Mouse (Mus musculus): ENCODE measurements at regions not wholly inside any gene's neighbourhood (a gene's known extent, or its start where the extent isn't known, plus 50 kb on each side); places are given as distances from the start of the nearest gene placed in this dataset.

GRCm38 (mm10) chr10:109466516-109466915 lies 455.7 kb upstream of the Syt1 start:
- H3K9me3 ChIP-seq, result no peaks in the 10 kb centered on the region
- no peak overlapping the region for H3K27ac ChIP-seq
- H3K36me3 ChIP-seq, result no peaks in the 10 kb centered on the region
- 82% methylated on average over 3 of the region's 3 CpGs for WGBS
- H3K4me1 ChIP-seq, result no peaks in the 10 kb centered on the region
- H3K9ac ChIP-seq, result no peak overlapping the region
- no peak overlapping the region for H3K4me3 ChIP-seq
- no peaks in the 10 kb centered on the region for H3K27me3 ChIP-seq
- no peak overlapping the region for H3K4me2 ChIP-seq (replicated peaks)
- no peak for ATAC-seq (ENCODE audit: low FRiP score, low read depth)

GRCm38 (mm10) chr10:109431112-109431511 lies 420.3 kb upstream of the Syt1 start:
- WGBS, result 80% methylated on average over 4 of the region's 4 CpGs
- H3K4me3 ChIP-seq, result no peak overlapping the region

GRCm38 (mm10) chr10:109427878-109428277 lies 417.1 kb upstream of the Syt1 start:
- WGBS, result 74% methylated on average over 3 of the region's 3 CpGs
- Histone ChIP-seq H3K27me3 (no peaks in the 10 kb centered on the region), H3K9ac (no peak overlapping the region), H3K4me1 (no peaks in the 10 kb centered on the region), H3K36me3 (no peaks in the 10 kb centered on the region), H3K4me2 (replicated peaks) (no peak overlapping the region), H3K4me3 (no peak overlapping the region), H3K9me3 (no peaks in the 10 kb centered on the region), H3K27ac (no peak overlapping the region)
- no peak for ATAC-seq (ENCODE audit: low FRiP score, low read depth)

More at GRCm38 (mm10) chr10:109431112-109431511, 420.3 kb upstream of the Syt1 start:
- Histone ChIP-seq H3K36me3 (no peaks in the 10 kb centered on the region), H3K9ac (no peak overlapping the region), H3K27me3 (no peaks in the 10 kb centered on the region), H3K9me3 (no peaks in the 10 kb centered on the region), H3K27ac (no peak overlapping the region), H3K4me1 (no peaks in the 10 kb centered on the region), H3K4me2 (replicated peaks) (no peak overlapping the region)
- no peak for ATAC-seq (ENCODE audit: low FRiP score, low read depth)

GRCm38 (mm10) chr10:109407011-109407410 lies 396.2 kb upstream of the Syt1 start:
- no peak overlapping the region for H3K4me3 ChIP-seq
- no peaks in the 10 kb centered on the region for H3K9me3 ChIP-seq
- H3K27ac ChIP-seq, result no peak overlapping the region
- H3K4me2 ChIP-seq (replicated peaks), result no peak overlapping the region
- no peaks in the 10 kb centered on the region for H3K4me1 ChIP-seq
- ATAC-seq (ENCODE audit: low FRiP score, low read depth), result no peak
- 65% methylated on average over 3 of the region's 3 CpGs for WGBS
- H3K36me3 ChIP-seq, result no peaks in the 10 kb centered on the region
- no peak overlapping the region for H3K9ac ChIP-seq
- H3K27me3 ChIP-seq, result no peaks in the 10 kb centered on the region

GRCm38 (mm10) chr10:109405116-109405685 lies 394.4 kb upstream of the Syt1 start:
- no peak for ATAC-seq (ENCODE audit: low FRiP score, low read depth)
- Histone ChIP-seq H3K9me3 (no peaks in the 10 kb centered on the region), H3K4me3 (no peak overlapping the region), H3K36me3 (no peaks in the 10 kb centered on the region), H3K4me1 (no peaks in the 10 kb centered on the region), H3K9ac (no peak overlapping the region), H3K4me2 (replicated peaks) (no peak overlapping the region), H3K27me3 (no peaks in the 10 kb centered on the region), H3K27ac (no peak overlapping the region)
- 84% methylated on average over 6 of the region's 6 CpGs for WGBS

GRCm38 (mm10) chr10:109383758-109384157 lies 373.0 kb upstream of the Syt1 start:
- Histone ChIP-seq H3K36me3 (no peaks in the 10 kb centered on the region), H3K4me3 (no peak overlapping the region), H3K4me2 (replicated peaks) (no peak overlapping the region), H3K27ac (no peak overlapping the region), H3K9ac (no peak overlapping the region), H3K27me3 (no peaks in the 10 kb centered on the region), H3K9me3 (no peaks in the 10 kb centered on the region), H3K4me1 (peaks cover 8% of the 10 kb centered on the region)
- peak; percentile 73 for ATAC-seq (ENCODE audit: low FRiP score, low read depth)
- WGBS, result 16% methylated on average over 4 of the region's 4 CpGs

- H3K4me2 ChIP-seq (replicated peaks), result no peak overlapping the region
- no peaks in the 10 kb centered on the region for H3K27me3 ChIP-seq
- no peak for ATAC-seq (ENCODE audit: low FRiP score, low read depth)
- H3K4me3 ChIP-seq, result no peak overlapping the region
- peaks cover 8% of the 10 kb centered on the region for H3K4me1 ChIP-seq
- H3K9me3 ChIP-seq, result no peaks in the 10 kb centered on the region
- H3K9ac ChIP-seq, result no peak overlapping the region
- 77% methylated on average over 4 of the region's 4 CpGs for WGBS
- no peaks in the 10 kb centered on the region for H3K36me3 ChIP-seq
- no peak overlapping the region for H3K27ac ChIP-seq
These were observed 368.1 kb upstream of the Syt1 start for GRCm38 (mm10) chr10:109378846-109379245.

GRCm38 (mm10) chr10:109360161-109360560 lies 349.4 kb upstream of the Syt1 start:
- Histone ChIP-seq H3K4me2 (replicated peaks) (no peak overlapping the region), H3K4me3 (no peak overlapping the region), H3K9me3 (no peaks in the 10 kb centered on the region), H3K4me1 (no peaks in the 10 kb centered on the region), H3K27me3 (no peaks in the 10 kb centered on the region), H3K27ac (no peak overlapping the region), H3K36me3 (no peaks in the 10 kb centered on the region), H3K9ac (no peak overlapping the region)
- no peak for ATAC-seq (ENCODE audit: low FRiP score, low read depth)
- 66% methylated on average over 1 of the region's 1 CpGs for WGBS

GRCm38 (mm10) chr10:109358812-109359211 lies 348.0 kb upstream of the Syt1 start:
- H3K4me3 ChIP-seq, result no peak overlapping the region
- H3K4me1 ChIP-seq, result no peaks in the 10 kb centered on the region
- H3K27ac ChIP-seq, result no peak overlapping the region
- no peak overlapping the region for H3K4me2 ChIP-seq (replicated peaks)
- H3K9ac ChIP-seq, result no peak overlapping the region
- ATAC-seq (ENCODE audit: low FRiP score, low read depth), result no peak
- WGBS, result 71% methylated on average over 6 of the region's 6 CpGs
- H3K9me3 ChIP-seq, result no peaks in the 10 kb centered on the region
- H3K27me3 ChIP-seq, result no peaks in the 10 kb centered on the region
- H3K36me3 ChIP-seq, result no peaks in the 10 kb centered on the region

GRCm38 (mm10) chr10:109332846-109333386 lies 322.1 kb upstream of the Syt1 start:
- no peak overlapping the region for H3K27ac ChIP-seq
- no peak overlapping the region for H3K4me2 ChIP-seq (replicated peaks)
- no peaks in the 10 kb centered on the region for H3K4me1 ChIP-seq
- no peak overlapping the region for H3K9ac ChIP-seq
- H3K36me3 ChIP-seq, result no peaks in the 10 kb centered on the region
- 82% methylated on average over 7 of the region's 7 CpGs for WGBS
- no peaks in the 10 kb centered on the region for H3K9me3 ChIP-seq
- no peak for ATAC-seq (ENCODE audit: low FRiP score, low read depth)
- no peak overlapping the region for H3K4me3 ChIP-seq
- no peaks in the 10 kb centered on the region for H3K27me3 ChIP-seq

GRCm38 (mm10) chr10:109309286-109309685 lies 298.5 kb upstream of the Syt1 start:
- no peaks in the 10 kb centered on the region for H3K4me1 ChIP-seq
- no peaks in the 10 kb centered on the region for H3K27me3 ChIP-seq
- no peak overlapping the region for H3K27ac ChIP-seq
- ATAC-seq (ENCODE audit: low FRiP score, low read depth), result no peak
- 0 out of 2 replicates have a peak, but pooled peaks cover 5% of the 10 kb centered on the region for H3K9me3 ChIP-seq
- H3K9ac ChIP-seq, result no peak overlapping the region
- no peak overlapping the region for H3K4me3 ChIP-seq
- WGBS, result 91% methylated on average over 6 of the region's 6 CpGs
- H3K36me3 ChIP-seq, result no peaks in the 10 kb centered on the region
- no peak overlapping the region for H3K4me2 ChIP-seq (replicated peaks)

GRCm38 (mm10) chr10:109300199-109300598 lies 289.4 kb upstream of the Syt1 start:
- Histone ChIP-seq H3K36me3 (no peaks in the 10 kb centered on the region), H3K9ac (no peak overlapping the region), H3K27ac (no peak overlapping the region), H3K9me3 (no peaks in the 10 kb centered on the region), H3K4me3 (no peak overlapping the region), H3K27me3 (no peaks in the 10 kb centered on the region), H3K4me1 (no peaks in the 10 kb centered on the region), H3K4me2 (replicated peaks) (no peak overlapping the region)
- ATAC-seq (ENCODE audit: low FRiP score, low read depth), result no peak
- 82% methylated on average over 2 of the region's 2 CpGs for WGBS

- H3K9me3 ChIP-seq, result no peaks in the 10 kb centered on the region
- no peak overlapping the region for H3K4me2 ChIP-seq (replicated peaks)
- no peaks in the 10 kb centered on the region for H3K27me3 ChIP-seq
- H3K4me3 ChIP-seq, result no peak overlapping the region
- no peak overlapping the region for H3K9ac ChIP-seq
- WGBS, result 85% methylated on average over 11 of the region's 11 CpGs
- H3K36me3 ChIP-seq, result no peaks in the 10 kb centered on the region
- no peaks in the 10 kb centered on the region for H3K4me1 ChIP-seq
- H3K27ac ChIP-seq, result no peak overlapping the region
- no peak for ATAC-seq (ENCODE audit: low FRiP score, low read depth)
These were observed 289.0 kb upstream of the Syt1 start for GRCm38 (mm10) chr10:109299785-109300184.

Data from limb, embryonic 13.5 days (tissue).